Mouse (Mus musculus) kidney, postnatal 25 days (tissue): ENCODE data around the gene Gna12.

Source experiments
- DNase-seq, 2 experiments: peaks; one replicate each; pipeline ENCODE4 v3.0.0; 2021; ENCODE audit warnings: mixed read lengths in 2 of 2

Gene Gna12

GRCm38 (mm10) chr5:140830314-140831063 is at the start of gene Gna12:
TSS of gene Gna12 (minus strand) at chr5:140830431.
- DNase-seq, result peak; percentile 98 to 99

GRCm38 (mm10) chr5:140878644-140879043 is 48.4 kb upstream of the Gna12 start:
- peak in 1 of 2 experiments; percentile 5 for DNase-seq

- no peak for DNase-seq
Measured at GRCm38 (mm10) chr5:140873736-140874307, 43.6 kb upstream of the Gna12 start.

GRCm38 (mm10) chr5:140873039-140873551 is 42.9 kb upstream of the Gna12 start:
- no peak for DNase-seq

GRCm38 (mm10) chr5:140872532-140873038 is 42.4 kb upstream of the Gna12 start:
- DNase-seq, result no peak

GRCm38 (mm10) chr5:140871241-140871640 is 41.0 kb upstream of the Gna12 start:
- DNase-seq, result no peak

GRCm38 (mm10) chr5:140869034-140869433 is 38.8 kb upstream of the Gna12 start:
- peak in 1 of 2 experiments; percentile 81 for DNase-seq

GRCm38 (mm10) chr5:140859730-140860129 is 29.5 kb upstream of the Gna12 start:
- DNase-seq, result no peak

GRCm38 (mm10) chr5:140858335-140858734 is 28.1 kb upstream of the Gna12 start:
- no peak for DNase-seq

- DNase-seq, result peak in 1 of 2 experiments; percentile 42
Measured at GRCm38 (mm10) chr5:140857432-140858154, 27.4 kb upstream of the Gna12 start.

GRCm38 (mm10) chr5:140855909-140856530 is 25.8 kb upstream of the Gna12 start:
- no peak for DNase-seq

GRCm38 (mm10) chr5:140854700-140855099 is 24.5 kb upstream of the Gna12 start:
- DNase-seq, result peak in 1 of 2 experiments; percentile 22

GRCm38 (mm10) chr5:140853723-140854122 is 23.5 kb upstream of the Gna12 start:
- no peak for DNase-seq

GRCm38 (mm10) chr5:140852435-140852996 is 22.3 kb upstream of the Gna12 start:
- DNase-seq, result peak; percentile 28 to 63

- peak in 1 of 2 experiments; percentile 38 for DNase-seq
Measured at GRCm38 (mm10) chr5:140847300-140847729, 17.1 kb upstream of the Gna12 start.

GRCm38 (mm10) chr5:140841942-140842341 is 11.7 kb upstream of the Gna12 start:
- DNase-seq, result no peak

GRCm38 (mm10) chr5:140831064-140831431 is 817 bp upstream of the Gna12 start:
- no peak for DNase-seq

- peak; percentile 74 to 85 for DNase-seq
Measured at GRCm38 (mm10) chr5:140829911-140830294, 328 bp downstream of the Gna12 start.

GRCm38 (mm10) chr5:140829081-140829910 is 935 bp downstream of the Gna12 start:
- peak; percentile 54 for DNase-seq

- DNase-seq, result no peak
Measured at GRCm38 (mm10) chr5:140828363-140828762, 1.9 kb downstream of the Gna12 start.

- DNase-seq, result peak; percentile 36 to 45
Measured at GRCm38 (mm10) chr5:140827896-140828295, 2.3 kb downstream of the Gna12 start.
